Mouse (Mus musculus): Measurements from ENCODE around the gene Atp13a2.

DNA sequence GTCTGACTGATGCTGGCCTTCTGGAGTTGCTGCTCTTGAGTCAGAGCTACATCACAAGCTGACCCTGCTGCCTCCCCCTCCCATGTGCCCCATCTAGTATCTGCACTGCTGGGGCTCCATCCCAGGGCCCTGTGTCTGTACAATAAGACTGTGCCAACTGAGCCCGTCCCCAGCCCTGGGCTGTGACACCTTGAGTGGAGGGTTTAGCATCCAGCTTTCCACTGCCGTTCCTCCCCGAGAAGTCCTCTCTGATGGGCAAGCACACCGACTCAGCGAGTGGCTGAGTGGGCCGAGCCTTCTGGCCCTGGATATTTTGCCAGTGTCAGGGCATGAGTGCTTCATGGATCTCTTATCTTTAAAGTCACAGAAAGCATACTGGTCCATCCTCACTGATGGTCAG, 12.3 kb upstream of the Atp13a2 start:
- TF ChIP-seq CTCF (IDR thresholded peaks at IDR 0.05; ENCODE audit: low read depth, low read length), result no peak
- TF ChIP-seq TAL1 (conservative IDR thresholded peaks at IDR 0.05; ENCODE audit: low read depth, low read length), result no peak
- no peak for TF ChIP-seq GATA1 (IDR thresholded peaks at IDR 0.05; ENCODE audit: borderline replicate concordance, low read length)
- TF ChIP-seq GATA2 (IDR thresholded peaks at IDR 0.05; ENCODE audit: borderline replicate concordance, low read depth, low read length), result no peak
- no peak for TF ChIP-seq POLR2AphosphoS5 (IDR thresholded peaks at IDR 0.05; ENCODE audit: insufficient replicate concordance, low read depth, low read length)

Measured in G1E (cell line).